Mouse (Mus musculus) olfactory bulb, adult 2 months (tissue): ENCODE measurements around the gene Hk1.

Experiments
- CTCF ChIP-seq: fragments of 200-500 bp; IDR thresholded peaks from 2 replicates; pipeline ENCODE4 v1.5.1; 2012; ENCODE audit warnings: low read depth, mild to moderate bottlenecking, low read length, moderate library complexity; ENCODE audit not compliant: insufficient read depth
- POLR2A ChIP-seq: fragments of 200-500 bp; IDR thresholded peaks from 2 replicates; pipeline ENCODE4 v1.6.1; 2012; ENCODE audit warnings: mild to moderate bottlenecking, low read depth, low read length, moderate library complexity; ENCODE audit not compliant: insufficient read depth

DNA sequence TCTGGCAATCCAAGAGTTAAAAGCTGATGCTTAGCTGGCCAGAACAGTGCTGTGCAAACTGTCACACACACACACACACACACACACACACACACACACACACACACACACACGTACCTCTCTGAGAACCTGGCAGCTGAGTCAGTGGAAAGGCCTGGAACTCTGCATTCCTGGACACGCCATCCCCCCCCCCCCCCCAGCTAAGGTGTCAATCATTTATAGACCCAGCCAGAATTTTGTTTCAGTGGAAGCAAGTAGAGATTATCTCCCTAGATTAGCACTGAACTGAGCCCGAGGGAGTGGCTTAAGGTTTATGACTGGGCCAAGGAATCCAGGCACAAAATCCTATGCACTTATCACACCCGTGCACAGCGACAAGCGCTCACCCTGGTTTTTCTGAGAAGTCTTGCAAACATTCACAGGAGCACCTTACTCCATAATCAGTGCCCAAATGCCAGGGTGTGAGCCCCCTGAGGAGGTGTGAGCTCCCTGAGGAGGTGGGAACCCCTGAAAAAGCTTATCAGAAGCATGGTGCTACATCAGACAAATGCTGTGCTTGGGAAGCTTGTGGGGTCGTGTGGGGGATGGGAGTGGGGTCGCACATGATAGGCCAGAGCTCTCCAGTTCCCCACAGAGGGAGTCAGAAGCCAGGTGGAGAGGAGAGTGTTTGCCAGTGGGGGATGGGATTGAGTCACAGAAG lies 33.3 kb upstream of the Hk1 start:
- no peak for TF ChIP-seq CTCF
- no peak for TF ChIP-seq POLR2A
